Mouse (Mus musculus) B cell, adult 2 months (primary cell): ENCODE results near the gene Cldn22.

Experiments
- DNase-seq, 2 experiments: peaks; one replicate each; pipeline ENCODE4 v3.0.0; 2022

Gene Cldn22

DNA sequence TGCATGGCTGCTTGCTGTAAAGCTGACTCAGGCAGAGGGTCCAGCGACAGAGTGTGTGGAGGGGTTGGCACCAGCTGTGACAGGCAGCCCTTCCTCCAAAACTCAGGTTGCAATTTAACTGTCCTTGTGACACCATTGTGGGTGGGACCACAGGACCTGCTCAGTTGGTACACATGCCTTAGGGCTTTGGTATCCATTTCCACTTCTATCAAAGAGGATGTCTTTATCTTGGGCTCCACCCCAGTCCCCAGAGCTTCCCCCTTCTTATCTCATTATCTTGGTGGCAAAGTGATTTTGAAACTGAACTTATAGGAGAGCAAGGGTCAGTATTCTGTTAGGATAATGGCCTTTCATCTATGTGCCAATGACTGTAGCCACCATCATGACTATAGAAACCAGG is 9.7 kb downstream of the Cldn22 start:
- DNase-seq: no peak

DNA sequence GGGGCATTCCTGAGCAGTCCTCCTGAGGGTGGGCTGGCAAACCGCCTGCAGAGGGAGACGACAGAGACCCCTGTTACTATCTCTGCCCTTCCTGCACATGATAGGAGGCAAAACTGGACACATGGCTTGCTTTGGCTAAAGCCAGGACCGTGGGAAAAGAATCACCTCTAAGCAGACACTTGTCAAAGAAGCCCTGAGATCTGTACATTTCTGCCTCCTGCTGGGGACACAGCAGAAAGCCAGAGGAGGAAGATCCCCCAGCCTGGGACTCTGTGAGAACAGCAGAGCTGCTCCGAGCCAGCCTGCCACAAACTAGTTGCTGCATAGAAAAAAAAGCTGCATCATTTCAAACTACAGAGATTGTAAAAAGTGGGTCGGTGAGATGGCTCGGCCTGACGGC is 18.8 kb downstream of the Cldn22 start:
- DNase-seq: no peak

- DNase-seq: no peak
Measured at GRCm38 (mm10) chr8:47843651-47844050, 19.4 kb downstream of the Cldn22 start.

DNA sequence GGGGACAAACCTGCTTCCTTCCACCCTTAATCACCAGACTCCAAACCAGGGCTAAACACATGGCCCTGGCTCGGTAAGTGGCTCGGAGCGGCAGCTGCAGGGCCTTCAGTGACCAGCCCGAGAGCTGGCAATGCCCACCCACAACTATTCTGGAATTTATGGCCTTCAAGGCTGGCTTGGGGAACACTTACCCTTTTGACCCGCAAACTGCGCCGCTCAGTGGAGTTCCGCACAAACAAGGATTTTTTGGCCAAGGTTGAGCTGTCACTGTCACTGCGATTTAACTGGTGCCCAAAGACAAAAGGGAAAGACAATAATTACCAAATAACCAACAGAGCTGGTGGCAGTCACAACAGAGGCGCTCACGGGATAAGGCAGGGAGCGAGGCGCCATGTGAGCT is 21.7 kb downstream of the Cldn22 start:
- DNase-seq: no peak

GRCm38 (mm10) chr8:47847161-47847560 is 22.9 kb downstream of the Cldn22 start:
- DNase-seq: no peak

DNA sequence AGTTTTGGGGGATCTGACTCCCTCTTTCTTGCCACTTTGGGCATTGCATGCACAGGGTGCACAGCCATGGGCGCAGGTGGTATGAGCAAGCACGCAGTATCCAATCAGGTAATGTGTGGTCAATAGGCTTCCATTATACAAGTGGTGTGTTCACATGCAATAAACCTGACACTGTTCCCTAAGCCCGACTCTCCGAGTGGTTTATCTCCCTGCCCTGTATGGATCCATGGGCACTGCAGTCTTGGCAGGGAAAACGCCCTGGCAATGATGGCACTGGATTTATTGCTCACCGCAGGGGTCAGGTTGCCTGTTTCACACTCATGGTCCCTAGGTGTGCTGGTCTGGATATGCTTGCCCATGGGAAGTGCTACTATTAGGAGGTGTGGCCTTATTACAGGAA is 23.6 kb downstream of the Cldn22 start:
- DNase-seq: no peak

DNA sequence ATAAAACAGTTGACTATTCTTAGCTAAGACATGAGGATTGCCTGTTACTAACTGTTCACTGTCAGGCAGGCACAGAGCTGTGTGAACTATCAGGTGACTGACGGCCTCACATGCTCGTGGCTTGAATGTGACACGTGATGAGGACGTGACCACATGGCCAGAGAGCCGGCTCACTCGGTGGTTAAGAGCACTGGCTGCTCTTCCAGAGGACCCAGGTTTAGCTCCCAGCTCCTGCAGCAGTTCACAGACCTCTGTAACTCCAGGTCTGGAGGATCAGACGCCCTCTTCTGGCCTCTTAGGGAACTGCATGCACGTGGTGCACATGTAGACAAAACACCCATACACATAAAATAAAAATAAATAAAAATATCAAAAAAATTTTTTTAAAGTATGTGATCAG is 25.6 kb downstream of the Cldn22 start:
- DNase-seq: peak; percentile 36

DNA sequence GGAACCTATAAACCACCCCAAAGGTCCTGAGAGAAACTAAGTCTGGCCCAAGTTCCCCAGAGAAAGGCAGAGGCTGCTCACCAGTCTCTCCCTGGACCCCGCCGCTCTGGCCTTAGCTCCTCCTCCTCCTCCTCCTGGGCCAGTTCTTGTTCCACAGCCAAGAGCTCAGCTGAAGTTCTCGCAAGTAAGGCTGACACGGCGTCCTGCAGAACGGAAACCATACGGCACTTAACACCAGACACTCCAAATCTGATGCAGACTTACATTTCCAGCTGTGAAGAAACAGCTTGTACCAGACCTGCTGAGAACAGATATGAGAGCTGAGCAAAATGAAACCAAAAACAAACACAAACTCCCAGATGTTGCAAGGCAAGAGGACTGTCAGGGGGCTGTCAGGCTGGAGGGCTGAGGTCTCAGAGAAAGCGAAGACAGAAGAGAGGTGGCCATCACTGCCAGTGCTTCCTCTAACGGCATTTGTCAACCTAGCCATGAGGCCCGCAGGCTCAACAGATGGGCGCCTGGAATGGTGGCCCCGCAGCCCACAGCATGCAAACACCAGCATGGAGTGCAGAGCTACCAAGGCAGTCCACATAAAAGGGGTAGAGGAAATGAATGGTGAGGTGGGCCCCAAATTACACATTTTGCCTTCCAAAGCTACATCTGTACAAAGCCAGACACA is 27.7 kb downstream of the Cldn22 start:
- peak in 1 of 2 experiments; percentile 11 for DNase-seq

DNA sequence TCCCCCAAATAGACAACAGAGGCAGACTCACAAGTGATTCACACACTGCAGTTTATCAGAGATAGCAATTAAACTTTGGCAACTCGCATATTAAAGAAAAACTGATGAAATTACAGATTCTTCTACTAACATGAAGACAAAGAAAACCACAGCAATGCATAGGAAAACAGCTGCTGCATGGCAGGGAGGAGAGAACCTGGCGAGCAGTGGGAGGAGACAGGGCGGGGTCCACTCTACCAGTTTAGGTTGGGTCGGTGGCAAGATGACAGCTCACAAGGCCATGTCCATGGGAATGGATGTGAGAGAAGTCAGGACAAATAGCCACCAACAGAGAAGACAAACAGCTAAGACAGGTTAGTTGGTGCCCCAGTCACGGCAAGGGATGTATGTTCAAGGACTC is 28.5 kb downstream of the Cldn22 start:
- peak; percentile 12 to 16 for DNase-seq

- DNase-seq: no peak
Measured at GRCm38 (mm10) chr8:47853356-47853755, 29.1 kb downstream of the Cldn22 start.

- DNase-seq: no peak
Measured at GRCm38 (mm10) chr8:47859259-47859658, 35.0 kb downstream of the Cldn22 start.

- no peak for DNase-seq
Measured at GRCm38 (mm10) chr8:47866568-47866967, 42.3 kb downstream of the Cldn22 start.

GRCm38 (mm10) chr8:47867067-47867466 is 42.8 kb downstream of the Cldn22 start:
- peak; percentile 84 for DNase-seq

- peak; percentile 37 to 49 for DNase-seq
Measured at GRCm38 (mm10) chr8:47872361-47873107, 48.3 kb downstream of the Cldn22 start.

DNA sequence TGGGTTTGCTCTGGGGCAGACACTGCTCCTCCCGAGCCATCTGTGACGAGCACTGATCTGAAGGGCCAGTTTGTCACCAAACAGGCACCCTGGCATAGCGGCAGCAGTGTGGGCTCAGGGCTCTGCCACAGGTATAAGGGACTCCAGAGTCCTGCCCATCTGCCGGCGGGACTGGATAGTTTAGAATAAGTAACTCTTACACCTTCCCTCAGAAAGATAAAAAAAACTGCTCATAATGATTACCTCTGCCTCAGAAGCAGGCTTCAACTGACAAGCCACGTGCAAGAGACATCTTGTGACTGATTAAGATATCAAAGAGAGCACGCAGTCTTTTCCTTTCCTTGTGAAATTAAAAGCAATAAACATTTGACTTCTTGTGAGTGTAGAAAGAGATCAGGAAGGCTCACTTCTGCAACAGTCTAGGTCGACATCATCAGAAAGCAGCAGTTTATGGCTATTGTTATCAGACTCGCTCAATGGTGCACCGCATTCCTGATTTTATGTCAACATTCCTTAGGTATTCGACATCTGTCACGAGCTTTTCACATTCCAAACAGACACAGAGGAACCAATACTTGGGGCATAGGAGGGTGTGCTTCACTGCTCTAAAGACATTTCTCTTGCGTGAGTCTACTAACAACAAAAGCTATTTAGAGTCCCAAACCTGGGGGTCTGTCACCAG is 50.4 kb downstream of the Cldn22 start:
- DNase-seq: no peak
